Mouse (Mus musculus) embryonic facial prominence, embryonic 12.5 days (tissue): ENCODE data around the gene Npas3. TPM values are rescaled to one million over a fixed set of nuclear protein-coding genes. Genes with fewer than 3 reads are reported as not detected.

ENCODE experiments used
- ATAC-seq: fragments of 200-750 bp; cut with Nextera tagmentation; 2 replicates; pipeline ENCODE4 v1.8.0; 2017; ENCODE audit not compliant: insufficient number of reproducible peaks, insufficient read depth, low FRiP score, low TSS enrichment
- H3K27ac ChIP-seq: fragments of 300-500 bp; sonication (generic); 2 replicates; pipeline ENCODE4 v1.5.1; 2016; ENCODE audit warnings: mild to moderate bottlenecking
- H3K27me3 ChIP-seq: fragments of 300-500 bp; sonication (generic); 2 replicates; pipeline ENCODE4 v1.6.1; 2016; ENCODE audit warnings: mild to moderate bottlenecking, moderate library complexity
- H3K36me3 ChIP-seq: fragments of 300-500 bp; sonication (generic); 2 replicates; pipeline ENCODE4 v1.6.1; 2016; ENCODE audit warnings: mild to moderate bottlenecking
- H3K4me1 ChIP-seq: fragments of 300-500 bp; sonication (generic); 2 replicates; pipeline ENCODE4 v1.6.1; 2016
- H3K4me2 ChIP-seq: fragments of 300-500 bp; sonication (generic); replicated peaks from 2 replicates; pipeline ENCODE4 v1.6.1; 2016; ENCODE audit warnings: mild to moderate bottlenecking, moderate library complexity
- H3K4me3 ChIP-seq: fragments of 300-500 bp; sonication (generic); 2 replicates; pipeline ENCODE4 v1.5.1; 2016; ENCODE audit warnings: mild to moderate bottlenecking
- H3K9ac ChIP-seq: fragments of 300-500 bp; sonication (generic); 2 replicates; pipeline ENCODE4 v1.6.1; 2016; ENCODE audit warnings: mild to moderate bottlenecking, moderate library complexity
- H3K9me3 ChIP-seq: fragments of 300-500 bp; sonication (generic); 2 replicates; pipeline ENCODE4 v1.6.1; 2016; ENCODE audit warnings: mild to moderate bottlenecking, moderate library complexity
- WGBS: fragments of 180-500 bp; shearing (Covaris S2); methylation state at CpG from one replicate; pipeline ENCODE4 v1.1.7; 2016; 5-methylcytosine and 5-hydroxymethylcytosine counted together
- polyA plus RNA-seq: library from polyadenylated mRNA; unstranded; fragments of >200 nt; fragmentation: Nextera tagmentation; extraction: Ambion mirVana; gene quantifications from 2 replicates; pipeline ENCODE4 v1.2.1, GENCODE M21; 2016

The Npas3 gene
- polyA plus RNA-seq, 1 experiment from 2014 or later: 6.4 TPM

GRCm38 (mm10) chr12:53331800-53332199, 83.3 kb downstream of the Npas3 start:
- Histone ChIP-seq H3K4me1 (peaks cover 22% of the 10 kb centered on the region), H3K27me3 (no peaks in the 10 kb centered on the region), H3K4me3 (no peak overlapping the region), H3K9me3 (no peaks in the 10 kb centered on the region), H3K9ac (no peak overlapping the region), H3K27ac (no peak overlapping the region), H3K36me3 (no peaks in the 10 kb centered on the region), H3K4me2 (no peak overlapping the region)
- WGBS: 66% methylated on average over 3 of the region's 3 CpGs
- no peak for ATAC-seq

GRCm38 (mm10) chr12:53333251-53333650, 84.8 kb downstream of the Npas3 start:
- Histone ChIP-seq H3K4me2 (no peak overlapping the region), H3K9ac (no peak overlapping the region), H3K9me3 (no peaks in the 10 kb centered on the region), H3K4me3 (no peak overlapping the region), H3K27me3 (no peaks in the 10 kb centered on the region), H3K4me1 (peaks cover 14% of the 10 kb centered on the region), H3K27ac (no peak overlapping the region), H3K36me3 (no peaks in the 10 kb centered on the region)
- 84% methylated on average over 2 of the region's 2 CpGs for WGBS
- no peak for ATAC-seq

DNA sequence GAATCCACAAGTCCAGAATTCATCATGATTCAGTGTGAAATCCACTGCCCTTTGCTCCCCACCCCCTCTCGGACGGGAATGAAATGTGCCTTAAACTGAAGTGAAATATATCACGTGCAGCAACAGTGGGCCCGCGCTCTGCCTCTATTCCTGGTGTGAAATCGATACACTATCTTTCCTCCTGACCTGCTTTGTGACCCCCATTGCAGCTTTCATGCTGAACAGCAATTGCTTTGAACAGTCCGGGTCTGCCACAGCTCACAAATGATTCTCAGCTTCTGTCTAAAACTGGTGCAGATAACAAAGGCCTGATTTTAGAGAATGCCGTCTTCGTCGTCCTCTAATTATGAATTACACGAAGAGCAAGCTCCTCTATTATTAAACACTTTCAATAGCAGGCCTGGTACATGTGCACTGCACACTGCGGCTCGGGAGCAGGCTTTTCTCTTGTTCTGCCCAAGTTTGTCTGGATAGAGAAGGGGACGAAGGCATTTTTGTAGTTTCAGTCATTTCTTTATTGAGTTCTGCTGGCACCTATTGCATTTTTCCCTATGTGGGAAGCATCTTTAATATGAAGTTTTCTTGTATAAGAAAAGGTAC, 90.0 kb downstream of the Npas3 start:
- no peak overlapping the region for H3K9ac ChIP-seq
- H3K9me3 ChIP-seq: no peaks in the 10 kb centered on the region
- WGBS: 33% methylated on average over 14 of the region's 14 CpGs
- H3K36me3 ChIP-seq: no peaks in the 10 kb centered on the region
- H3K4me2 ChIP-seq: no peak overlapping the region
- no peaks in the 10 kb centered on the region for H3K27me3 ChIP-seq
- peak overlapping the region; percentile 2; the same call in 1 of the 2 replicates for H3K27ac ChIP-seq
- no peak overlapping the region for H3K4me3 ChIP-seq
- ATAC-seq: peak; percentile 10; the same call in 1 of the 2 replicates
- H3K4me1 ChIP-seq: peaks cover 8% of the 10 kb centered on the region

DNA sequence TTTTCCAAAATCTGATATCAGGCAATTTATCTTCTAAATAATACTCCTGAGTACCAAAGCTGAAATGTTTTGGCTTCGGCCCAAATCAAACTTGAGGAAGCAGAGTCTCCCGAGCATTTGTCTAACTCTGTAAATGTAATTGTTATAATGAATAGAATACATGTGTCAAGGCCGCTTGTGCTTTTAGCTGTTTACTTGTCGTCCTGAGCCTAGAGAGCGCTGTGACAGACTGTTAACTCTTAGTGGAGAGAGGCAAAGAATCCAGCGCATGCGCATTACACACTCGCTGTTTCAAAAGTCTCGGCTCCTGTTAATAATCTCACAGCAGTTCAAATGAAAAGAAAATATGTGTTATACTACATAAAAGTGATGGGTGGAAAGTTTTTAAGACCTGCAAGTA, 94.3 kb downstream of the Npas3 start:
- Histone ChIP-seq H3K36me3 (no peaks in the 10 kb centered on the region), H3K9ac (no peak overlapping the region), H3K4me1 (peaks cover 8% of the 10 kb centered on the region), H3K27ac (no peak overlapping the region), H3K9me3 (no peaks in the 10 kb centered on the region), H3K4me3 (no peak overlapping the region), H3K4me2 (no peak overlapping the region), H3K27me3 (no peaks in the 10 kb centered on the region)
- 50% methylated on average over 9 of the region's 9 CpGs for WGBS
- no peak for ATAC-seq

DNA sequence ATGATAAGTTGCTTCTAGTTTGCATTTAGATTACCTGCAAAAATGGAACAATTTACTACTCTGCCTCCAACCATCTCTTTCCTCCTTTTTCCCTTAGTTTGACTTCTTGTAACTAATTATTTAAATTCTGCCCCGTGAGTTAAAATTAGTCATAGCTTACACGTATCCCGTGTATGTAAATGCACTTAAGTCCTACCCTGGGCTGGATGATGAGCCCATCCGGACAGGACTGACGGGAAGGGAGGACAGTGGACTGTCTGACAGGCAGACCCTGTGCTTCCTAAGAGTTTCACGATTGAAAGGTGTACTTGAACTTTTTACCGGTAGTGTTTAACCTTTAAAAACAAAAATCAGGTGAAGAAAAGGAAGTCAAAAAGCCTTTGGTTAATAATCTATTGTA, 103.4 kb downstream of the Npas3 start:
- no peaks in the 10 kb centered on the region for H3K4me1 ChIP-seq
- 85% methylated on average over 7 of the region's 7 CpGs for WGBS
- H3K4me2 ChIP-seq: no peak overlapping the region
- no peaks in the 10 kb centered on the region for H3K36me3 ChIP-seq
- no peaks in the 10 kb centered on the region for H3K9me3 ChIP-seq
- no peak overlapping the region for H3K9ac ChIP-seq
- H3K27me3 ChIP-seq: no peaks in the 10 kb centered on the region
- ATAC-seq: no peak
- H3K4me3 ChIP-seq: no peak overlapping the region
- H3K27ac ChIP-seq: no peak overlapping the region

GRCm38 (mm10) chr12:53365751-53366150, 117.3 kb downstream of the Npas3 start:
- H3K27me3 ChIP-seq: no peaks in the 10 kb centered on the region

GRCm38 (mm10) chr12:53384851-53385250, 136.4 kb downstream of the Npas3 start:
- 75% methylated on average over 8 of the region's 8 CpGs for WGBS

More at GRCm38 (mm10) chr12:53365751-53366150, 117.3 kb downstream of the Npas3 start:
- Histone ChIP-seq H3K4me2 (no peak overlapping the region), H3K4me1 (peaks cover 14% of the 10 kb centered on the region), H3K9ac (no peak overlapping the region), H3K9me3 (no peaks in the 10 kb centered on the region), H3K4me3 (no peak overlapping the region), H3K27ac (no peak overlapping the region), H3K36me3 (no peaks in the 10 kb centered on the region)
- ATAC-seq: no peak
- whole genome bisulfite sequencing: 86% methylated on average over 5 of the region's 5 CpGs

GRCm38 (mm10) chr12:53405856-53406255, 157.4 kb downstream of the Npas3 start:
- no peak overlapping the region for H3K27ac ChIP-seq
- no peak overlapping the region for H3K4me2 ChIP-seq
- H3K9me3 ChIP-seq: no peaks in the 10 kb centered on the region
- 0 out of 2 replicates have a peak, but pooled peaks cover 7% of the 10 kb centered on the region for H3K4me1 ChIP-seq
- no peak overlapping the region for H3K4me3 ChIP-seq
- no peaks in the 10 kb centered on the region for H3K36me3 ChIP-seq
- WGBS: 44% methylated on average over 4 of the region's 4 CpGs
- H3K9ac ChIP-seq: no peak overlapping the region
- H3K27me3 ChIP-seq: no peaks in the 10 kb centered on the region
- no peak for ATAC-seq

More at GRCm38 (mm10) chr12:53384851-53385250, 136.4 kb downstream of the Npas3 start:
- Histone ChIP-seq H3K36me3 (no peaks in the 10 kb centered on the region), H3K4me1 (no peaks in the 10 kb centered on the region), H3K9me3 (no peaks in the 10 kb centered on the region), H3K27ac (no peak overlapping the region), H3K9ac (no peak overlapping the region), H3K27me3 (no peaks in the 10 kb centered on the region), H3K4me3 (no peak overlapping the region), H3K4me2 (no peak overlapping the region)
- no peak for ATAC-seq

DNA sequence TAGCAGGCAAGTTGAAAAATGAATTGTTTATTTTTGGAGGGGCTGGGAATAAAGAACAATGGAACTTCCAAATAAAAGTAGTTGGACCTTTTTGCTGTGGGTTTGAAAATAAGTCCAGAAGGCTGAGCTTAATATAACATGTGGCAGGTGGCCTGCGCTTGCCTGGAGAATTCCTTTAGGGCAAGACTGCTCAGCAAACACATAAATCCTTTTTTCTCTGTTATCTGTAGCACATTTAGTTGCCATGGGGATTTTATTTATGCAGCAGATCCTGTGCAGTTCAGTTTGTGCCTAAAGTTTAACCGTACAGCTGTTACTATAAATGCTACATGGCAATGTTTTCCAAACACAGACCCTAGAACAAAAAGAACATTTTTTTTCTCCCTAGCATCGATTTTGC, 159.3 kb downstream of the Npas3 start:
- Histone ChIP-seq H3K36me3 (no peaks in the 10 kb centered on the region), H3K27me3 (no peaks in the 10 kb centered on the region), H3K9ac (no peak overlapping the region), H3K4me3 (no peak overlapping the region), H3K9me3 (no peaks in the 10 kb centered on the region), H3K4me1 (0 out of 2 replicates have a peak, but pooled peaks cover 7% of the 10 kb centered on the region), H3K27ac (no peak overlapping the region), H3K4me2 (no peak overlapping the region)
- ATAC-seq: no peak
- WGBS: 60% methylated on average over 3 of the region's 3 CpGs

GRCm38 (mm10) chr12:53409711-53410110, 161.2 kb downstream of the Npas3 start:
- no peaks in the 10 kb centered on the region for H3K36me3 ChIP-seq
- ATAC-seq: no peak
- no peak overlapping the region for H3K4me3 ChIP-seq
- no peak overlapping the region for H3K9ac ChIP-seq
- H3K4me2 ChIP-seq: no peak overlapping the region
- H3K9me3 ChIP-seq: no peaks in the 10 kb centered on the region
- 92% methylated on average over 4 of the region's 4 CpGs for WGBS
- no peaks in the 10 kb centered on the region for H3K27me3 ChIP-seq
- H3K27ac ChIP-seq: no peak overlapping the region
- H3K4me1 ChIP-seq: 0 out of 2 replicates have a peak, but pooled peaks cover 7% of the 10 kb centered on the region

GRCm38 (mm10) chr12:53410647-53411046, 162.2 kb downstream of the Npas3 start:
- 0 out of 2 replicates have a peak, but pooled peaks cover 7% of the 10 kb centered on the region for H3K4me1 ChIP-seq
- no peaks in the 10 kb centered on the region for H3K9me3 ChIP-seq
- no peaks in the 10 kb centered on the region for H3K36me3 ChIP-seq
- no peak overlapping the region for H3K4me3 ChIP-seq
- H3K4me2 ChIP-seq: no peak overlapping the region
- H3K27me3 ChIP-seq: no peaks in the 10 kb centered on the region
- 88% methylated on average over 2 of the region's 2 CpGs for WGBS
- no peak overlapping the region for H3K9ac ChIP-seq
- no peak for ATAC-seq
- H3K27ac ChIP-seq: no peak overlapping the region

GRCm38 (mm10) chr12:53416096-53416495, 167.6 kb downstream of the Npas3 start:
- no peaks in the 10 kb centered on the region for H3K4me1 ChIP-seq
- no peak overlapping the region for H3K4me2 ChIP-seq
- WGBS: 74% methylated on average over 3 of the region's 4 CpGs
- H3K4me3 ChIP-seq: no peak overlapping the region
- no peaks in the 10 kb centered on the region for H3K36me3 ChIP-seq
- H3K9ac ChIP-seq: no peak overlapping the region
- no peaks in the 10 kb centered on the region for H3K9me3 ChIP-seq
- H3K27ac ChIP-seq: no peak overlapping the region
- ATAC-seq: no peak
- H3K27me3 ChIP-seq: no peaks in the 10 kb centered on the region
